Mouse (Mus musculus) liver, embryonic 16.5 days (tissue): ENCODE data around the gene Ubr2. TPM values are rescaled to one million over a fixed set of nuclear protein-coding genes. Genes with fewer than 3 reads are reported as not detected.
A peak's percentile ranks its signal among the peaks of the same experiment; 100 is the strongest.

ENCODE experiments used
- ATAC-seq: fragments of 200-750 bp; cut with Nextera tagmentation; 2 replicates; pipeline ENCODE4 v1.8.0; 2017; ENCODE audit warnings: low read depth, mild to moderate bottlenecking, moderate number of reproducible peaks, moderate library complexity
- H3K27ac ChIP-seq: fragments of 300-500 bp; sonication (generic); 2 replicates; pipeline ENCODE4 v1.5.1; 2014; ENCODE audit warnings: mild to moderate bottlenecking, low read length
- H3K27me3 ChIP-seq: fragments of 300-500 bp; sonication (generic); 2 replicates; pipeline ENCODE4 v1.6.1; 2014; ENCODE audit warnings: low read depth, low read length, mixed read lengths; ENCODE audit not compliant: control insufficient read depth, insufficient read depth
- H3K36me3 ChIP-seq: fragments of 300-500 bp; sonication (generic); 2 replicates; pipeline ENCODE4 v1.6.1; 2014; ENCODE audit warnings: mild to moderate bottlenecking; ENCODE audit not compliant: control insufficient read depth, insufficient read depth
- H3K4me1 ChIP-seq: fragments of 300-500 bp; sonication (generic); 2 replicates; pipeline ENCODE4 v1.6.1; 2014; ENCODE audit warnings: low read depth, low read length, mixed read lengths; ENCODE audit not compliant: control insufficient read depth
- H3K4me2 ChIP-seq: fragments of 300-500 bp; sonication (generic); 2 replicates; pipeline ENCODE4 v1.6.1; 2014; ENCODE audit warnings: low read depth, low read length, mixed read lengths
- H3K4me3 ChIP-seq: fragments of 300-500 bp; sonication (generic); 2 replicates; pipeline ENCODE4 v1.5.1; 2014; ENCODE audit warnings: low read depth, mild to moderate bottlenecking, low read length
- H3K9ac ChIP-seq: fragments of 300-500 bp; sonication (generic); 2 replicates; pipeline ENCODE4 v1.6.1; 2014; ENCODE audit warnings: low read depth, low read length
- H3K9me3 ChIP-seq: fragments of 300-500 bp; sonication (generic); replicated peaks from 2 replicates; pipeline ENCODE4 v1.6.1; 2016; ENCODE audit warnings: low read length; ENCODE audit not compliant: control insufficient read depth
- WGBS: fragments of 180-500 bp; shearing (Covaris S2); extraction: QIAGEN DNeasy Blood & Tissue Kit; methylation state at CpG from one replicate; pipeline ENCODE4 v1.1.7; 2014; ENCODE audit not compliant: insufficient replicate concordance; 5-methylcytosine and 5-hydroxymethylcytosine counted together
- polyA plus RNA-seq: library from polyadenylated mRNA; unstranded; fragments of >200 nt; fragmentation: Nextera tagmentation; extraction: Ambion mirVana; gene quantifications from 2 replicates; pipeline ENCODE4 v1.2.1, GENCODE M21; 2015

The Ubr2 gene
- polyA plus RNA-seq, 1 experiment from 2014 or later, result 9.5 TPM

DNA sequence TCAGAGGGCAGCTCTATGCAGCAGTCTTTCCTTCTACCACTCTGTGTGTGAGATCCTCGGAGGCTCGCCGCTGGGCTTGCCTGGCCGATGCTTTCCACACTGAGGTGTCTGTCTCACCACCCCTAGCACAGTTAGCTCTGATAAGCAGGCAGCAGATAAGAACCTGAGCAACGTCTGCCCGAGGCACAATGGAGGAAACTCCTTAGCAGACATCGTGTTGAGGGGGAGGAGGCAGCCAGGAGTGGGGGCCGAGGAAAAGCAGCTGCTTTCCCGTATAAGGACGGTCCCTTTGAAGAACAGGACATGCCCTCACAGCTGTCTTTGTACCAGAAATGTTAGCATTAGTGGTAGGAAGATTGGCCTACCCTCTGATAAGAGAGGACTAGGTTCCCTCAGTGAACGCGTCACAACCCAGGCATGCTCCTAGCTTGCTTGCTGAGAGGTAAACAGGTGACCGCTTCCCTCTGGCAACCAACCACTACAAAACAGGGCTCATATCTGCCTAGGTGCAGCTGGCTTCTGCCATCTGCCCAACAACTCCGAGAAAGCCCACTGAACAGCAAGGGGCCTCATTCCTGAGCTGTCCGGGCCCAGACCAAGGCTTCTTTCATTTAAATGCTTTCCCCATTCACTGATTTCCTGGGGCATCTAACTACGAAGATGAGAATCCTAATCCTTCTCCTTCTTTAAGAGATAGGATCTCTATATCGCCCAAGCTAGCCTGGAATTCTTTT lies 124.3 kb downstream of the Ubr2 start:
- Histone ChIP-seq H3K9me3 (no peaks in the 10 kb centered on the region), H3K4me1 (peaks cover 49% of the 10 kb centered on the region), H3K4me2 (peak overlapping the region; percentile 51), H3K36me3 (no peaks in the 10 kb centered on the region), H3K27me3 (no peaks in the 10 kb centered on the region), H3K27ac (peak overlapping the region; percentile 58), H3K4me3 (peak overlapping the region; percentile 29), H3K9ac (peak overlapping the region; percentile 36; the same call in 1 of the 2 replicates)
- WGBS, result 17% methylated on average over 17 of the region's 17 CpGs
- ATAC-seq, result peak; percentile 11; the same call in 1 of the 2 replicates

- 34% methylated on average over 11 of the region's 11 CpGs for WGBS
- peak overlapping the region; percentile 29 for H3K4me3 ChIP-seq
- H3K4me1 ChIP-seq, result peaks cover 49% of the 10 kb centered on the region
- no peaks in the 10 kb centered on the region for H3K27me3 ChIP-seq
- ATAC-seq, result no peak
- H3K4me2 ChIP-seq, result peak overlapping the region; percentile 51
- H3K36me3 ChIP-seq, result no peaks in the 10 kb centered on the region
- H3K27ac ChIP-seq, result peak overlapping the region; percentile 58; the same call in 1 of the 2 replicates
- no peaks in the 10 kb centered on the region for H3K9me3 ChIP-seq
- peak overlapping the region; percentile 36; the same call in 1 of the 2 replicates for H3K9ac ChIP-seq
Observed at GRCm38 (mm10) chr17:46885218-46885909, 125.0 kb downstream of the Ubr2 start.

DNA sequence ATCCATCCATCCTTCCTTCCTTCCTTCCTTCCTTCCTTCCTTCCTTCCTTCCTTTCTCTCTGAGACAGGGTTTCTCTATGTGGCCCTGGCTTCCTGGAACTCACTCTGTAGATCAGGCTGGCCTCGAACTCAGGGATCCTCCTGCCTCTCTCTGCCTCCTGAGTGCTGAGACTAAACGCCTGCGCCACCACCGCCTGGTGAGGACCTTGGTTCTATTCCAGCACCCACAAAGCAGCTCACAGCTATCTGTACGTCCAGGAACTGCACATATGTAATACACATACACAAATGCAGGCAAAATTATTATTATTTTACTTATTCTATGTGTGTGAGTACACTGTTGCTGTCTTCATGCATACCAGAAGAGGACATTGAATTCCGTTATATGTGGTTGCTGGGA lies 125.6 kb downstream of the Ubr2 start:
- H3K4me3 ChIP-seq, result no peak overlapping the region
- no peaks in the 10 kb centered on the region for H3K36me3 ChIP-seq
- peaks cover 49% of the 10 kb centered on the region for H3K4me1 ChIP-seq
- H3K9me3 ChIP-seq, result no peaks in the 10 kb centered on the region
- no peak for ATAC-seq
- no peak overlapping the region for H3K27ac ChIP-seq
- H3K27me3 ChIP-seq, result no peaks in the 10 kb centered on the region
- WGBS, result 65% methylated on average over 6 of the region's 6 CpGs
- H3K4me2 ChIP-seq, result no peak overlapping the region
- H3K9ac ChIP-seq, result no peak overlapping the region

- H3K4me2 ChIP-seq, result no peak overlapping the region
- no peak for ATAC-seq
- no peak overlapping the region for H3K27ac ChIP-seq
- WGBS, result 71% methylated on average over 9 of the region's 9 CpGs
- peaks cover 40% of the 10 kb centered on the region for H3K4me1 ChIP-seq
- no peaks in the 10 kb centered on the region for H3K9me3 ChIP-seq
- H3K27me3 ChIP-seq, result no peaks in the 10 kb centered on the region
- H3K36me3 ChIP-seq, result no peaks in the 10 kb centered on the region
- H3K9ac ChIP-seq, result no peak overlapping the region
- no peak overlapping the region for H3K4me3 ChIP-seq
Observed at GRCm38 (mm10) chr17:46883107-46883506, 127.2 kb downstream of the Ubr2 start.

DNA sequence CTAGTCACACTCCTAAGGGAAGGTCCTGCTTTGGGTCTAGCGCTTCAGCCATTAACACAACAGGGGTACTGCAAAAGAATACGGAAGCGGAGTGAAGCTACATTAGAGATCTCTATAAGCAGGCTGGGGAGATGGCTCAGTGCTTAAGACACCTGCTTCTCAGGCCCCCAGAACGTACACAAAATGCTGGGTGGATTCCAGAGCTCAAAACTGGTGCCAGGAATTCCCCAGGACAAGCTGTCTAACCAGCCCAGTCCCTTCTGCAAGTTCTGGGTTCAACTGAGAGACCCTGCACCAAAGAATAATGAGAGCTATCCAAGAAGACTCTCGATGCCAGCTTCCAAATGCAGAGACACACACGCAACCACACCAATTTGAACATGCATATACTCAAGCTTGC lies 128.6 kb downstream of the Ubr2 start:
- Histone ChIP-seq H3K4me3 (no peak overlapping the region), H3K9ac (no peak overlapping the region), H3K9me3 (no peaks in the 10 kb centered on the region), H3K36me3 (no peaks in the 10 kb centered on the region), H3K27ac (no peak overlapping the region), H3K4me2 (no peak overlapping the region), H3K4me1 (peaks cover 37% of the 10 kb centered on the region), H3K27me3 (no peaks in the 10 kb centered on the region)
- WGBS, result 85% methylated on average over 6 of the region's 6 CpGs
- no peak for ATAC-seq

GRCm38 (mm10) chr17:46880322-46880721 lies 130.0 kb downstream of the Ubr2 start:
- Histone ChIP-seq H3K4me1 (peaks cover 23% of the 10 kb centered on the region), H3K27me3 (no peaks in the 10 kb centered on the region), H3K4me2 (no peak overlapping the region), H3K9ac (no peak overlapping the region), H3K27ac (no peak overlapping the region), H3K9me3 (no peaks in the 10 kb centered on the region), H3K36me3 (no peaks in the 10 kb centered on the region), H3K4me3 (no peak overlapping the region)
- ATAC-seq, result no peak
- 47% methylated on average over 2 of the region's 2 CpGs for WGBS

GRCm38 (mm10) chr17:46879841-46880311 lies 130.5 kb downstream of the Ubr2 start:
- Histone ChIP-seq H3K4me2 (no peak overlapping the region), H3K4me1 (peaks cover 19% of the 10 kb centered on the region), H3K4me3 (no peak overlapping the region), H3K27ac (no peak overlapping the region), H3K9me3 (no peaks in the 10 kb centered on the region), H3K9ac (no peak overlapping the region), H3K36me3 (no peaks in the 10 kb centered on the region), H3K27me3 (no peaks in the 10 kb centered on the region)
- no peak for ATAC-seq
- WGBS, result 47% methylated on average over 14 of the region's 14 CpGs
